Mouse (Mus musculus) forebrain, embryonic 12.5 days (tissue): ENCODE data around the gene Kif21b. TPM values are rescaled to one million over a fixed set of nuclear protein-coding genes. Genes with fewer than 3 reads are reported as not detected.

ENCODE experiments used
- ATAC-seq: fragments of 200-750 bp; cut with Nextera tagmentation; 2 replicates; pipeline ENCODE4 v1.8.0; 2017; ENCODE audit warnings: moderate TSS enrichment; ENCODE audit not compliant: low FRiP score
- H3K27ac ChIP-seq: fragments of 300-500 bp; sonication (generic); 2 replicates; pipeline ENCODE4 v1.5.1; 2016; ENCODE audit warnings: mild to moderate bottlenecking
- H3K27me3 ChIP-seq: fragments of 300-500 bp; sonication (generic); 2 replicates; pipeline ENCODE4 v1.6.1; 2016; ENCODE audit warnings: mild to moderate bottlenecking
- H3K36me3 ChIP-seq: fragments of 300-500 bp; sonication (generic); replicated peaks from 2 replicates; pipeline ENCODE4 v1.6.1; 2016; ENCODE audit warnings: mild to moderate bottlenecking
- H3K4me1 ChIP-seq: fragments of 300-500 bp; sonication (generic); 2 replicates; pipeline ENCODE4 v1.6.1; 2016
- H3K4me2 ChIP-seq: fragments of 300-500 bp; sonication (generic); 2 replicates; pipeline ENCODE4 v1.6.1; 2016; ENCODE audit warnings: mild to moderate bottlenecking, moderate library complexity
- H3K4me3 ChIP-seq: fragments of 300-500 bp; sonication (generic); replicated peaks from 2 replicates; pipeline ENCODE4 v1.5.1; 2016; ENCODE audit warnings: mild to moderate bottlenecking
- H3K9ac ChIP-seq: fragments of 300-500 bp; sonication (generic); 2 replicates; pipeline ENCODE4 v1.6.1; 2016; ENCODE audit warnings: mild to moderate bottlenecking
- H3K9me3 ChIP-seq: fragments of 300-500 bp; sonication (generic); 2 replicates; pipeline ENCODE4 v1.6.1; 2016
- WGBS: fragments of 180-500 bp; shearing (Covaris S2); methylation state at CpG from one replicate; pipeline ENCODE4 v1.1.7; 2016; 5-methylcytosine and 5-hydroxymethylcytosine counted together
- polyA plus RNA-seq: library from polyadenylated mRNA; unstranded; fragments of >200 nt; fragmentation: Nextera tagmentation; extraction: Ambion mirVana; gene quantifications from 2 replicates; pipeline ENCODE4 v1.2.1, GENCODE M21; 2016

Gene Kif21b
- polyA plus RNA-seq, 1 experiment from 2014 or later = 47.7 TPM

DNA sequence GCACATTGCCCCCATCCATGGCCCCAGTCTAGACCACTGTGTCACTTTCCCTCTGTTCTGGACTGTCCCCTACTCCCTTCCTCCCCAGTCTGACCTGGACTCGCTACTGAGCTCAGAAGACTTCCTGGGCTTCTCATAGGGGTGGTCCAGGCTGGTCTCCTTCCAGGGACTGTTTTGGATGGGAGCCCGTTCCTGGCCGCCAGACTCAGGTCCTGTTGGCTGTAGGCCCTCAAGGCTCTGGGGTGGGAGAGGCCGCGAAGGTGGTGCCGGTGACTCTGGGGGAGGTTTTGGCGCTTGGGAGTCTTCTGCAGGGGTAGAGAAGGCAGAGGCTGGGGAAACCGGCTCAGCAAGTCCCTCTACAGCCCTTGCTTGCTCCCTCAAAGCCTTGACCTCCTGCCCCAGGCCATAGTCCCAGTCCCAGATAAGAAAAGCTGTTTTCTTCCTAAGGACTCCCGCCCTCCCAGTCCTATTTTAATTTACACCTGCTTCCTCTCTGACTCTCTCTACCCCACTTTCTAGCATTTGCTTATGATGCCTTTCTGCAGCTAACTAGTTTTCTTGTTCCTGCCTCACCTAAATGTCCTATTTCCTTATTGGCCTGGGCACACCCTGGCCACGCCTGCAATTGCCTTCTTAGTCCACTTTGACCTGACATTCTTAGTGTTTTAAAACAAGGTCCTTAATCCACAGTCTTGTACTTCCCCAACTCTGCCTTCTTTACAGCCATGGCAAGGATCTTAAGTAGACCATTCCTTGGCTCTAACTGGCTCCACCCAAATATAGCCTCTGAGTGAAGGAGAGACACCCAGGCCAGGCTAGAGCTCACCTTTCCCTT, 89.1 kb downstream of the Kif21b start:
- H3K36me3 ChIP-seq = peaks cover 91% of the 10 kb centered on the region
- H3K4me1 ChIP-seq = no peaks in the 10 kb centered on the region
- H3K27me3 ChIP-seq = no peaks in the 10 kb centered on the region
- no peak overlapping the region for H3K9ac ChIP-seq
- no peak overlapping the region for H3K27ac ChIP-seq
- no peak overlapping the region for H3K4me3 ChIP-seq
- WGBS = 87% methylated on average over 10 of the region's 10 CpGs
- no peak for ATAC-seq
- no peaks in the 10 kb centered on the region for H3K9me3 ChIP-seq
- no peak overlapping the region for H3K4me2 ChIP-seq

DNA sequence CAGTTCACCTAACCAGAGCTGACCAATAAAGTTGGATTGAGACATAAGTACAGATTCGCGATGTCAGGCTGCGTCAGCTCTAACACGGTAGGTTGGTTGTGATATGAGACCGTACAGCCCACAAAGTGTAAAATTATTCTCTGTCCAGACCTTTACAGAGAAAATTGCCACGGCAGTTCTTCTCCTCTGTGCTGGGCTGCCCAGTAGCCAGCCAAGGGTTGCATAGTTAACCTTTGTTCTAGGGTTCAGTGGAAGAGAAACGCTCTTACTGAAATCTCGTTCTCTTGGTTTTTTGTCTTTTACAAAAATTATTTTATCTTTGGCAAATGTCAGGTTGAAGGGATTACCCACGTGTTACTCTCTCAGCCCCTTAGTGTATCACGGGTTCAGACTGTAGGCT, 91.2 kb downstream of the Kif21b start:
- Histone ChIP-seq H3K4me1 (no peaks in the 10 kb centered on the region), H3K9ac (no peak overlapping the region), H3K9me3 (no peaks in the 10 kb centered on the region), H3K36me3 (peaks cover 92% of the 10 kb centered on the region), H3K4me3 (no peak overlapping the region), H3K27me3 (no peaks in the 10 kb centered on the region), H3K4me2 (no peak overlapping the region), H3K27ac (no peak overlapping the region)
- 91% methylated on average over 10 of the region's 10 CpGs for WGBS
- ATAC-seq = no peak

DNA sequence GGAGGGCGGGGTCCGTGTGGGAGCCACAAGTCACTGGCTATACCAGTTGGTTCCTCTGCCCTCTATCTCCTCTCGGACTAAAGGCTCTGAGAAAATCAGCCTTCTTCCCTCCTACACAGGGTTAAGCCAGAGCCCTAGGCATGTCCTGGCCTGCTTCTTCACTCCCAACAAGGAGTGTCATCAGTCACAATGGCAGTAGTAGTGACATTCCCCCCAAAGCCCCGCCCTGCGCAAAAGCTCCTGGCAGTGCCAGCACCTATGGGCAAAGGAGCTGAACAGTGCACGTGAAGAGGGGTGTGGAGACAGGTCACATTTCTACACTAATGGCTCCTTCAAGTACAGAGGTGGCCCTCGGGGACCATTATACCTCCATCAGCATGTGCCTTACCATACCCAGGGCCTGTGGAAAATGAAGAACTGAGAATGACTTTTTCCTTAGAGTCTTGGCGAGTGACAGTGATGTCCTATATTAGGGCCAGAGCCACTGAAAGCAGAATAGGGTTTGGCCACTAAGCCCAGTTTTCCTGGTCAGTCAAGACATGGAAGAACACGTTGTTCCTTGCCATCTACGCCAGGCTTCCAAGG, 92.7 kb downstream of the Kif21b start:
- Histone ChIP-seq H3K4me1 (peaks cover 12% of the 10 kb centered on the region), H3K4me3 (no peak overlapping the region), H3K9ac (no peak overlapping the region), H3K36me3 (peaks cover 80% of the 10 kb centered on the region), H3K4me2 (no peak overlapping the region), H3K27ac (no peak overlapping the region), H3K9me3 (no peaks in the 10 kb centered on the region), H3K27me3 (0 out of 2 replicates have a peak, but pooled peaks cover 3% of the 10 kb centered on the region)
- ATAC-seq = no peak
- 91% methylated on average over 10 of the region's 10 CpGs for WGBS

DNA sequence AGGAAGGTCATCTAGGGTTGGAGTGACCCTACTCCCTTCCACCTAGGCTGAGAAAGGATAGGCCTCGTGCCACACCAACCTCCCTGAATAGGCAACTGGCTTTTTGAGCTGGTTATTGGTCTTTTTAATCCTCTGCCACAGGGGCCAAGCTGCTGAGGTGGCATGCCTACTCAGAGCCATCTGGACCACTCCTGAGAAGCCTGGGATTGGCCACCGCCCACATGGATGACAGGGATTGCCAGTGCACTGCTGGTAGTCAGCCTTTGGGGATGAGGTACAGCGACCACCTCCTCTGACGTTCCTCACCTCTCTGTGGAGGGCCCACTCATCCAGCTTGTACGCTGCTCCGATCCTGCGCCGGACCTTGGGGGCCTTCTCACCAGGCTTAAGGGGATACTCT, 94.7 kb downstream of the Kif21b start:
- no peak for ATAC-seq
- Histone ChIP-seq H3K9ac (no peak overlapping the region), H3K27ac (no peak overlapping the region), H3K36me3 (peaks cover 61% of the 10 kb centered on the region), H3K9me3 (no peaks in the 10 kb centered on the region), H3K4me3 (no peak overlapping the region), H3K4me2 (no peak overlapping the region), H3K27me3 (0 out of 2 replicates have a peak, but pooled peaks cover 7% of the 10 kb centered on the region), H3K4me1 (peaks cover 31% of the 10 kb centered on the region)
- 93% methylated on average over 8 of the region's 8 CpGs for WGBS

DNA sequence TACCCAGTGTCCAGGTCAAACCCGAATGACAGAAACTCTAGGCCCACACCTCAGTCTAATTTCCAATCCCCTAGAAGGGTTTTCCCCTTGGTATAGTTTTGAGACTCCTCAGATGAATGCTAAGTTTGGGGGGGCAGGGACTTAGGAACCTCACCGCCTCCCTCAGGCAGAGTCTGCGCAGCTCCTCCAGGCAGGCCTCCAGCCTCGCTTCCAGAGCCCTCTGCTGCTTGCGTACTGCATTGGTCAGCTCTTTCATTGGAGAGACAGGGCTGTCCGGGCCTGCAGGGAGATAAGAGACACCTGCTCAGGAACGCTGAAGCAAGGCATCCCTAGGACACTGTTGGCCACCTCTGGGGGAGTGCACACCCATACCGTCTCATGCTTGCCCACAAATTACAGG, 95.4 kb downstream of the Kif21b start:
- no peak overlapping the region for H3K4me2 ChIP-seq
- H3K36me3 ChIP-seq = peaks cover 54% of the 10 kb centered on the region
- ATAC-seq = no peak
- no peaks in the 10 kb centered on the region for H3K9me3 ChIP-seq
- H3K27ac ChIP-seq = no peak overlapping the region
- 93% methylated on average over 8 of the region's 8 CpGs for WGBS
- H3K9ac ChIP-seq = no peak overlapping the region
- peaks cover 39% of the 10 kb centered on the region for H3K4me1 ChIP-seq
- H3K4me3 ChIP-seq = no peak overlapping the region
- H3K27me3 ChIP-seq = 0 out of 2 replicates have a peak, but pooled peaks cover 7% of the 10 kb centered on the region

Other genes with a start within 250 kb of the Kif21b start
- 0.13 and 0.20 TPM in 2 replicates for gene Pkp1, start 212.2 kb upstream of the Kif21b start, polyA plus RNA-seq
- gene Igfn1, start 125.0 kb upstream of the Kif21b start, polyA plus RNA-seq = not detected in 2 replicates
- gene Tmem9, start 123.2 kb upstream of the Kif21b start, polyA plus RNA-seq = 126 and 128 TPM in 2 replicates
- not detected in 2 replicates for gene Ascl5, start 80.6 kb upstream of the Kif21b start, polyA plus RNA-seq
- 0.10 and 0.17 TPM in 2 replicates for gene Cacna1s, start 78.6 kb upstream of the Kif21b start, polyA plus RNA-seq
- gene Mroh3, start 81.4 kb downstream of the Kif21b start, polyA plus RNA-seq = 0.20 TPM in 1 of 2 replicates, not detected in the other
- gene Inava, start 102.9 kb downstream of the Kif21b start, polyA plus RNA-seq = 13.9 and 15.1 TPM in 2 replicates
- not detected in 2 replicates for gene Gpr25, start 129.5 kb downstream of the Kif21b start, polyA plus RNA-seq
- 33.3 and 33.4 TPM in 2 replicates for gene Camsap2, start 214.7 kb downstream of the Kif21b start, polyA plus RNA-seq